Mouse (Mus musculus) megakaryocyte, embryonic 14.5 days (primary cell): Measurements from ENCODE around the gene C2. TPM values are rescaled to one million over a fixed set of nuclear protein-coding genes. Genes with fewer than 3 reads are reported as not detected.

Source experiments
- H3K27me3 ChIP-seq: replicated peaks from 2 replicates; pipeline ENCODE3; 2012; ENCODE audit warnings: inconsistent platforms
- H3K36me3 ChIP-seq: replicated peaks from 2 replicates; pipeline ENCODE3; 2012; ENCODE audit warnings: low read length, inconsistent platforms, mixed read lengths
- H3K4me1 ChIP-seq: 2 replicates; pipeline ENCODE4 v1.6.1; 2012; ENCODE audit warnings: inconsistent platforms
- H3K4me3 ChIP-seq: replicated peaks from 2 replicates; pipeline ENCODE3; 2012; ENCODE audit warnings: moderate library complexity, mild to moderate bottlenecking, inconsistent platforms
- H3K9me3 ChIP-seq: 2 replicates; pipeline ENCODE4 v1.6.1; 2012; ENCODE audit warnings: inconsistent platforms
- FLI1 ChIP-seq: IDR thresholded peaks from 2 replicates; pipeline ENCODE4 v1.6.1; 2012; ENCODE audit warnings: low read length, inconsistent platforms, mixed read lengths
- GATA1 ChIP-seq: IDR thresholded peaks from 3 replicates; pipeline ENCODE4 v1.6.1; 2012; ENCODE audit warnings: mixed read lengths, low read length, inconsistent platforms, borderline replicate concordance
- polyA plus RNA-seq: library from polyadenylated mRNA; stranded (reverse); fragments of >175 nt; gene quantifications from 2 replicates; pipeline ENCODE4 v1.2.3, GENCODE M21; 2012; ENCODE audit warnings: low replicate concordance; ENCODE audit not compliant: insufficient read depth

The C2 gene
- polyA plus RNA-seq, 1 experiment, result 3.0 TPM

DNA sequence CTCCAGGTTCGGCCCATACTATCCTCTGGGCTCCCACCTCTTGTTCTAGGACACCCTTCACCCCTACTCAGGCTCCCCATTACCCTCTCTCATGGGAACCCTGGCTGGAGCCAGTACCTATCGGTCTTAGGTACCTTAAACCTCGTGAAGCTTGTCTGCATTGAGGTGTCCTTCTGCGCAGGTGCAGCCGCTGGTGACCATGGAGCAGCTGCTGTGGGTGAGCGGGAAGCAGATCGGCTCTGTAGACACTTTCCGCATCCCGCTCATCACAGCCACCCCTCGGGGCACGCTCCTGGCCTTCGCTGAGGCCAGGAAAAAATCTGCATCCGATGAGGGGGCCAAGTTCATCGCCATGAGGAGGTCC, 33.7 kb upstream of the C2 start:
- Histone ChIP-seq H3K36me3 (peaks cover 45% of the 10 kb centered on the region), H3K4me1 (peaks cover 59% of the 10 kb centered on the region), H3K27me3 (no peaks in the 10 kb centered on the region), H3K4me3 (peak overlapping the region; percentile 100), H3K9me3 (no peaks in the 10 kb centered on the region)
- TF ChIP-seq FLI1, result no peak
- TF ChIP-seq GATA1, result no peak

DNA sequence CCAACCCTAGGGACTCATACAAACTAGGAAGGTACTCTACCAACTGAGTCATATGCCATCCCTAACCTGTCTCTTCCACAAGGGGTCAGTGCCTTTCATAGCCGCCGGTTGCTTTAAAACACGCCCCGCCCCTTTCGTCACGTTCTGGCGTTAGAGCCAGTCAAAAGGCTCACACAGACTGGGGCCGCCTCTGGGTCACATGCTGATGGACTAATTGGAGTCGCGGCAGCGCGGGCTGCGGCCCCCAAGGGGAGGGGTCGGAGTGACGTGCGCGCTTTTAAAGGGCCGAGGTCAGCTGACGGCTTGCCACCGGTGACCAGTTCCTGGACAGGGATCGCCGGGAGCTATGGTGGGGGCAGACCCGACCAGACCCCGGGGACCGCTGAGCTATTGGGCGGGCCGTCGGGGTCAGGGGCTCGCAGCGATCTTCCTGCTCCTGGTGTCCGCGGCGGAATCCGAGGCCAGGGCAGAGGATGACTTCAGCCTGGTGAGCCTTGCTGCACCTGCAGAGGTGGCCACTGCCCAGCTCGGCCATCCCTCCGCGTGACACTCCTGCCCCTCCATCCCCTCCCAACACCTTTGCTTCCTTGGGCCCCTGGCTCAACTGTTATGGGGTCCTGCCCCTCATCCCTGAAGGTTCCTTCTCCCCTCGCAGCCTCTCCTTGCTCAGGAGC, 33.1 kb upstream of the C2 start, which contains the start of gene Neu1:
Gene Neu1 (plus strand): TSS at position 193 of the 674 bp plus-strand sequence.
- Histone ChIP-seq H3K27me3 (no peaks in the 10 kb centered on the region), H3K4me3 (peak within 1 kb of the TSS; percentile 100), H3K36me3 (peaks cover 40% of the 10 kb centered on the region), H3K9me3 (no peaks in the 10 kb centered on the region), H3K4me1 (peaks cover 64% of the 10 kb centered on the region)
- TF ChIP-seq GATA1, result no peak
- no peak for TF ChIP-seq FLI1

DNA sequence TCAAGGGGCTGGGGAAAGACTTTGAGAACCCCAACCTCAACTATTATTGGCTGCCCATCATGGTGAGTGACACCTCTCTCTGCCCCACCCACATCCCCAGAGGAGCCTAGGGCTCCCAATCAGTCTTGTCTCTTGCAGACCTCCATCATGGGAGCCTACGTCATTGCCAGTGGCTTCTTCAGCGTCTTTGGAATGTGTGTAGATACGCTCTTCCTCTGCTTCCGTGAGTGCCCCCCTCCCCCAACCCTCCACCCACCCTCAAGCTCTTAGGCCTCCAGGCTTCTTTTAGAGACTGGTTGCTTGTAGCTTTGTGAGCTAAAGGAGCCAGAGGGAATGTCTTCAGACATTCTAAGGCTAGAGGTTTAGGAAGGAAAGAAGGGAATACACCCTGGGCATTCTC, 30.8 kb upstream of the C2 start:
- Histone ChIP-seq H3K36me3 (peaks cover 16% of the 10 kb centered on the region), H3K9me3 (no peaks in the 10 kb centered on the region), H3K4me3 (no peak overlapping the region), H3K27me3 (no peaks in the 10 kb centered on the region), H3K4me1 (peaks cover 59% of the 10 kb centered on the region)
- TF ChIP-seq GATA1, result no peak
- TF ChIP-seq FLI1, result no peak

DNA sequence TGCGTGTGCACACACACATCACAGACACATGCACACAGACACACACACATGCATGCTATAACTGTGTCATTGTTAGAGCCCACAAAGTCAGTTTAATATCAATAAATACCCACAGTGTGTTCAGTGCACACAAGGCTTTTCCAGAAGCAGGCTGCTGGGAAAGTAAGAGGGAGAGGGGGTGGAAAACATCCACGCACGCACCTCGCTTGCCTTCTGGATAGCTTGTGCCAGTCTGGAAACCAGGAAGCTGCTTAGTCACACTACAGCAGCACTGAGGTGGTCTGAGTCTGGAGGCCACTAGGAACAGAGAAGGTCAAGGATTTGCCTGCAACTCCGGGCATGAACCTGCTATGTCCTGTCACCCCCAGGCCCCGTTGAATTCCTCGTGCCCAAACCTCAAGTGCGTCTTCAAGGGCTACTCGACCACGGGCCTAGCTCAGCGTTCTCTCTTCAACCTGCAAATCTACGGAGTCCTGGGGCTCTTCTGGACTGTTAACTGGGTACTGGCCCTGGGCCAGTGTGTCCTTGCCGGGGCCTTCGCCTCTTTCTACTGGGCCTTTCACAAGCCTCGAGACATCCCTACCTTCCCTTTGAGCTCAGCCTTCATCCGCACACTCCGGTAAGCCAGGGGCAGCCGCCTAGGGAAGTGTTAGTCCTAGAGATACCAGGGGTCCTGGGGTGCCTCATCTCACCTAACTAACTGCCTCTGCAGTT, 29.4 kb upstream of the C2 start:
- peak overlapping the region; percentile 64 for H3K4me3 ChIP-seq
- TF ChIP-seq GATA1, result no peak
- no peak for TF ChIP-seq FLI1
- no peaks in the 10 kb centered on the region for H3K9me3 ChIP-seq
- H3K36me3 ChIP-seq, result peaks cover 2% of the 10 kb centered on the region
- peaks cover 9% of the 10 kb centered on the region for H3K27me3 ChIP-seq
- peaks cover 59% of the 10 kb centered on the region for H3K4me1 ChIP-seq

DNA sequence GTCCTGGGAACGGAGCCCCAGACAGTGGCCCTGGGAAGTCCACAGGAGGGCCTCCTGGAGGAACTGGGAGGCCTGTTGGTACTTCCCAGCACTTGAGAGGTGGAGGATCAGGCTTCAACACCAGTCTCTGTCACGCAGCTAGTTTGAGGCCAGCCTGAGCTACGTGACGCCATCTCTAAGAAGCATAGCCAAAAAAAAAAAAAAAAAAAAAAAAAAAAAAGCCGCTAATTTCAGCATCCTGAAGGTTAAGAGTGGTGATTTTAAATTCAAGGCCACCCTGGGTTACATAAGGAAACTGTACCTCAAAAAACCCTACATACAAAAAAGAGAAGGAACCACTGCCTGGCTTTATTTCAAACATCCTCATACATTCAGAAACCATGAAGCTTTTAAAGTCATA, 26.2 kb upstream of the C2 start:
- TF ChIP-seq FLI1 (no peak), GATA1 (no peak)
- Histone ChIP-seq H3K4me1 (peaks cover 41% of the 10 kb centered on the region), H3K27me3 (peaks cover 25% of the 10 kb centered on the region), H3K36me3 (no peaks in the 10 kb centered on the region), H3K4me3 (no peak overlapping the region), H3K9me3 (no peaks in the 10 kb centered on the region)

DNA sequence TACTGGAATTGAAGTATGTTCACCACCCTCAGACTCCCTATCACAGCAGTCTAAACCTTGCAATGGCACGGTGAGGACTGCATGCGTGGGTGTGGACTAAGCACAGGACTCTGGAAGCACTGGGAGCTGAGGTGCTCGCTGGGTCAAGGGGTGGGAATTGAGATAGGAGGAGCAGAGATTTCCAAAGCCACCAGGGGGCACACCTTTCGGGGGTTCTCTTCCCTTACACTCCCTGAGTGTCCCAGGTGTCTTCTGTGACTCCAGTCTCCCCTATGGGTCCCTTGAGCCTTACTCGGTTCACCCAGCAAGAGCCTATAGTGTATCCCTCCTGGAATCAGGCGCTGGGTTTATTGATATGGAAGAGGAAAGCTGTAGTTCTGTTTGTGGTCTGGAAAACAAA, 24.9 kb upstream of the C2 start:
- Histone ChIP-seq H3K36me3 (no peaks in the 10 kb centered on the region), H3K27me3 (peaks cover 35% of the 10 kb centered on the region), H3K9me3 (no peaks in the 10 kb centered on the region), H3K4me3 (no peak overlapping the region), H3K4me1 (peaks cover 36% of the 10 kb centered on the region)
- TF ChIP-seq GATA1 (no peak), FLI1 (no peak)

DNA sequence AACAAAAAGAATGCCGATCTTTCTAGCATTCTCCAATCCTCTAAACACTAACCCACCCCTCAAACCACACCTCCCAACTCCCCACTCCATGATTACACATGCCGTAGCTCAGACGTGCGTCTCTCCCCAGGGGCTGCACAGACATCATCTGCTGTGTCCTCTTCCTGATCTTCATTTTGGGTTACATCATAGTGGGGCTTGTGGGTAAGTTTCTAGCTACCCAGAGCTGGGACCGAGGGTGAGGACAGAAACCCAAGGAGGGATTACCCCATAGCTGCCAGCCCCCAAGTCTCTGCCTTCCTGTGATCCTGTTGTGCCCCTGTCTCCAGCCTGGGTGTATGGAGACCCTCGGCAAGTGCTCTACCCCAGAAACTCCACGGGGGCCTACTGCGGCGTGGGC, 19.1 kb upstream of the C2 start:
- Histone ChIP-seq H3K4me3 (no peak overlapping the region), H3K9me3 (no peaks in the 10 kb centered on the region)
- TF ChIP-seq GATA1 (no peak), FLI1 (no peak)

DNA sequence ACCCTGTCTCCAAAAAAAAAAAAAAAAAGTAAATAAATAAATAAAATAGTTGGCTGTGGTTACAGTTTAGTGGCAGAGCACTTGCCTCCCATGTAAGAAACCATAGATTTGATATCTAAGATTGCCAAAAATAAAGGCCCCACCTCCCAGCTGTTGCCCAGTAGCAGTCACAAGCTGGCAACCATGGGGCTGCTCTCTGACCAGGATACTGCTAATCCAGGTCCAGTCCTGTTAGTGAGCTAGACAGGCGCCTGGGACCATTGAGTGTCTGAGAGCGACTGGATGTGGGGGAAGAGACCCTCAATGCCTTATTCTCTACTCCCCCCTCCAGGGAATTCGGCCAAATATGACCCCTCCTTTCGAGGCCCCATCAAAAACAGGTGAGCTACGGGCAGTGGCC, 18.3 kb upstream of the C2 start:
- peaks cover 32% of the 10 kb centered on the region for H3K36me3 ChIP-seq
- no peaks in the 10 kb centered on the region for H3K9me3 ChIP-seq
- TF ChIP-seq GATA1 (no peak), FLI1 (no peak)

More for the DNA sequence above, 19.1 kb upstream of the C2 start:
- Histone ChIP-seq H3K27me3 (peaks cover 30% of the 10 kb centered on the region), H3K36me3 (peaks cover 23% of the 10 kb centered on the region), H3K4me1 (peaks cover 24% of the 10 kb centered on the region)

DNA sequence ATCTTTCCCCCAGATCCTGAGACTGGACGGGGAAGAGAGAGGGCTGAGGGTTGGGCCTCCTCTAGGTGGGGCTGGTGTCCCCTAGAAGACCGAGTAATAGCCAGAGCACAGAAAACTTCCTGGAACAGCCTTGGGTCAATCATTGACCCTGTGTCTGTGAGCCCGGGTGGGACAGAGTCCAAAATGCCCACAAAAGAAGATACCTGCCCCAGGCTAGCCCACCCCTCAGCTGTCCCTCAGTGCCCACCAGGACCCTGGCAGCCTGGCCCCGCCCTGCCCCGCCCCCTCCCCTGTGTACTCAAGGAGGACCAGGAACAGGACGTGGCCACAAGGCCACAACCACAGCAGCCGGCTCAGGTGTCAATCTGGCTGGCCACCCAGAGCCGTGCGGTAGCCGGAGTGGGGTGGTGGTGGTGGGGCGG, 17.4 kb upstream of the C2 start:
- peaks cover 41% of the 10 kb centered on the region for H3K36me3 ChIP-seq
- no peak for TF ChIP-seq GATA1
- TF ChIP-seq FLI1, result no peak
- H3K4me1 ChIP-seq, result peaks cover 32% of the 10 kb centered on the region
- H3K27me3 ChIP-seq, result peaks cover 17% of the 10 kb centered on the region
- no peaks in the 10 kb centered on the region for H3K9me3 ChIP-seq
- peak overlapping the region; percentile 40 for H3K4me3 ChIP-seq

More for the DNA sequence above, 18.3 kb upstream of the C2 start:
- Histone ChIP-seq H3K4me3 (no peak overlapping the region), H3K4me1 (peaks cover 24% of the 10 kb centered on the region), H3K27me3 (peaks cover 24% of the 10 kb centered on the region)
